Mouse (Mus musculus) adrenal gland, adult 18-20 months (tissue): ENCODE data around the gene Irf8. TPM values are rescaled to one million over a fixed set of nuclear protein-coding genes. Genes with fewer than 3 reads are reported as not detected.
A peak's percentile ranks its signal among the peaks of the same experiment; 100 is the strongest.
"Not testable (repeated sequence)": the region's sequence is repeated elsewhere in the genome, so short reads cannot be mapped to it uniquely, and the experiment has no call there.

ENCODE experiments used
- DNase-seq, 2 experiments: peaks; one replicate each; pipeline ENCODE4 v3.0.0; 2021 to 2022; ENCODE audit warnings: low spot score in 2 of 2
- total RNA-seq, 2 experiments: library from RNA; stranded (reverse); gene quantifications; 1 replicate in 1 of 2; 2 replicates in 1 of 2; pipeline ENCODE4 v1.2.3; 2021

The Irf8 gene
- total RNA-seq, 2 experiments from 2014 or later, result 16.1 to 46.0 TPM

DNA sequence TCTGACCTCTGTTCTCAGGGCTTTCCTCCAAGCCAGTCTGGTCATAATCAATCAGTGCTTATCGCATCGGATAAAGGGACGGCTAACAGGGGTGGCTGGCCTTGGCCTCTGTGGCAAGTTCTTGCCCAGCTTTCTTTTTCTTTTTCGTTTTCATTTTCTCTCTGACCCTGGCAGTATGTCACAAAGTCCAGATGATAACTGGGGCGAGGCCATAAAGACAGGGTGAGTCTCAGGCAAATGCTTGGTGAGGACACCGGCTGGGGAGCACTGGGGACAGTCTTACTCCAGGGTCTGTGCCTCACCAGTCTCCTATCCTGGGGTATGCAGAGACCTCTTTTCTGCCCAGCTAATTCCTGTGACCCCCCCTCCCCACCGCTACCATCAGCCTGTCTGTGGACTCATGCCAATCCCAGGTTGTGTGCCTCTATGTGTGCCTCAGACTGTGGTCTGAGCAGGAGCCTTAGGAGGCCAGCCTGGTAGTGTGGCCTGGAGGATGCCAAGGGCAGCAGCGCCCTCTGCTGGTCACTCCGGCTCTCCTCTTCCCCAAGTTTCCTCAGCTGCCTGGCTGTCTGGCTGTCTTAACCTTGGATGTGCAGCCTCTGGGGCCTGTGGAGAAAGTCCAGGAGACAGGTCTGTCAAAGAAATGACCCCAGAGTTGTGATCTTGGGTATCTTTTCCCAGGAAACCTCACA, 59.9 kb downstream of the Irf8 start:
- DNase-seq, result peak; percentile 88 to 89

DNA sequence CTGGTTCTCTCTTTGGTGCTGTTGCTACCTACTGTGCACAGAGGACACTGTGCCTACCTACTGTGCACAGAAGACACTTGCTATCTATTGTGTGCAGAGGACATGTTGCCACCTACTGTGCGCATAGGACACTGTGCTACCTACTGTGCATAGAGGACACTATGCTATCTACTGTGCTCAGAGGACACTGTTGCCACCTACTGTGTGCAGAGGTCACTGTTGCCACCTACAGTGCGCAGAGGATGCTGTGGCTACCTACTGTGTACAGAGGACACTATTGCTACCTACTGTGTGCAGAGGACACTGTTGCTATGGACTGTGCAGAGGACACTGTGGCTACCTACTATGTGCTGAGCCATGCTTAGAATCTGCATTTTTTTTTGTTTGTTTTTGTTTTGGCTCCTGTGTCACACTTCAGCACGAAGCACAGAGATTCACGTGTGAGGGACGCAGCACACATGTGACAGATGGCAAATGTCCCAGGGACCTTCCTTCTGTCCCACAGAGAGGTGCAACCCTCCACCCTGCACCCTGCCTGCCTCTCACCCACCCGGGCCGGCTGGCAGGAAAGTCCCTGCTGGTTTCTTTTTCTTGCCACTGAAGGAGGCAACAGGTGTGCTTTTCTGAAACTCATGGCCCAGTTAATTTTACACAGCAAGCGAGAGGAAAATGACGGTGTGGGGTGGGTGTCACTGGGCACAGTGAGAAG, 61.0 kb downstream of the Irf8 start:
- no peak for DNase-seq

DNA sequence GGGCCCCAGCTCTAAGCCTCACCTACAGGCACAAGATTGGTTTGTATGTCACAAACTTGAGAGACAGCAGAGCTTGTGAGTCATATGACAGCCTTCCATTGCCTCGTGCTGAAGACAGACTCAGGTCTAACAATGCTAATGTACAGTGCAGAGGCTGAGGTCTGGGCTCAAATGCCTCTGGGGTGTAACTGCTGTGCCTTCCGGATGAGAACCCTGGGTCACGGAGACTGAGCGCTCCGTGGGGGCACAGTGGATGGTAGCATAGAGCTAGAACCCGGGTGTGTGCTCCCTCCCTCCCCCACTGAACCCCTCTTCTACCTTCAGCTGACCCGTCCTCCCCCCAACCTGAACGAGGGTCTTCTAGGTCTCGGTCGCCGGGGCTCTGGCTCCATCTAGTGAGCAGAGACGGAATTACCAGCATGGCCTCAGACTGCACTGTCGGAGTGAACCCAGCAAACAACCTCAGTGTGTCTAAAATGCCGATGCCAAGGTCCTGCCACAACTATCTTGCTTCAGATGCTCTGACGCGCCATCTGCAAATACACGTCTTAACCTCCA, 64.2 kb downstream of the Irf8 start:
- DNase-seq, result peak; percentile 56 to 71

DNA sequence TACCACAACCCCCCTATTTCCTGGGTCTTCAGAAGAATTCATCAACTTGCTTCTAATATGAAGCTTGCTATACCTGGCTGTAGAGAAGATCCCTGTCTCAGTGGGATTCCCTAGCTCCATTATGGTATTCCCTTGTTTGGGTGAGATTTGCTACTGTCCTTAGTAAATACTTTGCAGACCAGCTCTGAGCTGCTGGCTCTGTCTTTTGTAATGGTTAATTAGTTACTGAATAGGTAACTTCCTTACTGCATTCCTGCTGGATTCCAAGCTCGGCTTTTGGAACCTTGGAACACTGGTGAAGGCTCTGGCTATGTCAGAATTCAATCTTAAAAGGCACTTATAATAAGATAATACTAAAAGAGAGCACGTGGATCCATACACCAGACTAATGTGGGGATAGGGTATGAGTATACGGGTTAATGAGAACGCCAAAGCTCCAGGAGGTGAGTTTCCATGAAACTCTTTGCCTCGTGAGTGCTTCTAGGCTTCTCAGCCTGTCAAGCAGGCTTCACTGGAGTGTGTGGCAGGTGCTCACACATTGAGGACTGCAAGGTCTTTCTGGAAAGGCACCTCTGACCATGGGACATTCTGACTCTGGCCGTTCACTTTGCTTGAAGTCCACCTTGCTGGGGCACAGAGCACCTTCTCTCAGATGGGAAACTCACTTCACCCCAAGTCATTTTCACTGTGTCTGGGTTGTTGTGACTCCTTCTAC, 67.7 kb downstream of the Irf8 start:
- DNase-seq, result not testable (repeated sequence)

DNA sequence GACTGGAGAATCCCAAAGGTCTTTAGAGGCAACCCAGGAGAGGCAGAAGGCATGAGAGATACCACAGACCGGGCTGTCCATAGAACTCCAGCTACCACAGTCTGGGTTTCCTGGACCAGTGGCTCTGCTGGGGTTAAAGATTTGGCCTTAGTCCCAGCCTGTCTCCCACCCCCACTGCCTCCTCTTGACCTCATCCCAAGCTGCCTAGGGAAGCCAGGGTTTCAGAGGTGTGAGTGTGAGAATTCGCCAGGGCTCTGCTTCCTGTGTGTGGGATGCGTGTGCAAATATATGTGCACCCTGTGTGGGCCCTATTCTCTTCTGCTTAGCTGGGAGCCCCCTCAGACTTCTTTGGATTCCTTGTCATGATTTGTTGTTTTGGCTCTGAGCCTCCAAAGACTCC, 68.6 kb downstream of the Irf8 start:
- no peak for DNase-seq

Other genes starting within 250 kb of the Irf8 start
- gene Gins2, start 147.1 kb upstream of the Irf8 start, total RNA-seq, result 1 to 10 TPM; 4.6 to 5.0 TPM
- 10 to 100 TPM; 12.3 to 21.3 TPM for gene 1190005I06Rik, start 88.7 kb upstream of the Irf8 start, total RNA-seq
- not detected for gene Gm27021, start 68.3 kb upstream of the Irf8 start, total RNA-seq
- 1,000 to 10,000 TPM; 1,414 to 1,997 TPM for gene Cox4i1, start 68.1 kb upstream of the Irf8 start, total RNA-seq
- 100 to 1,000 TPM in 1 of 2 experiments, 10 to 100 TPM in 1; 87.1 to 118 TPM for gene Emc8, start 67.8 kb upstream of the Irf8 start, total RNA-seq